Mouse (Mus musculus): ENCODE data around the gene Rab12. TPM values are rescaled to one million over a fixed set of nuclear protein-coding genes. Genes with fewer than 3 reads are reported as not detected.
"Not testable (repeated sequence)": the region's sequence is repeated elsewhere in the genome, so short reads cannot be mapped to it uniquely, and the experiment has no call there.

The Rab12 gene
- total and polyA plus RNA-seq, 2 experiments from 2014 or later = 52.5 to 56.4 TPM

DNA sequence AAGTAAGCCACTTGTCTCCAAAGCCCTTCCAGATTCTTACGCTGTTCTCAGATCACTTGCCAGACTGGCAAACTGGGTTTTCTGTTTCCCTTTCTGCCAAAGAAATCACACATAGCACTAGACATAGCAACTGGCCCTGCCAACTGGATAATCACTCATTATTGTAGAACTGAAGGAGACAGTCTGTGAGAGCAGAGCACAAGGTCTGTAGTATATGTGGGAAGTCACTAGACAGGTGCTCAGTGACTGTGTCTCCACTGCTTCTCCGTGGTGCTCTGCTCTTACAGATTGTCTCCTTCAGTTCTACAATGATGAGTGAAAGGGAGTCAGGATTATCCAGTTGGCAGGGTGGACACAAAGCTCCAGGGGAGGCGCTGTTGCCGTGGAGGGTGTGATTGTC is 33.2 kb upstream of the Rab12 start:
- ATAC-seq (ENCODE audit: insufficient read depth, low read depth) = no peak
- no peaks in the 10 kb centered on the region for H3K9me3 ChIP-seq (replicated peaks; ENCODE audit: control insufficient read depth, low read length)
- no peak overlapping the region for H3K4me3 ChIP-seq (ENCODE audit: low read depth, low read length)
- no peak for DNase-seq (ENCODE audit: low spot score)
- no peak overlapping the region for H3K27ac ChIP-seq (ENCODE audit: low read depth)
- H3K4me2 ChIP-seq (ENCODE audit: low read depth, low read length) = no peak overlapping the region
- no peak overlapping the region for H3K9ac ChIP-seq (replicated peaks; ENCODE audit: low read depth, low read length)
- no peaks in the 10 kb centered on the region for H3K27me3 ChIP-seq (ENCODE audit: control insufficient read depth, insufficient read depth, low read length)
- TF ChIP-seq EP300 (IDR thresholded peaks at IDR 0.05; ENCODE audit: low read depth) (no peak), CTCF (IDR thresholded peaks at IDR 0.05; ENCODE audit: low read depth) (no peak)
- no peaks in the 10 kb centered on the region for H3K36me3 ChIP-seq (replicated peaks; ENCODE audit: control insufficient read depth, insufficient read depth, low read length)
- H3K4me1 ChIP-seq (ENCODE audit: control insufficient read depth, insufficient read depth) = no peaks in the 10 kb centered on the region
- WGBS = 69% methylated on average over 4 of the region's 4 CpGs

DNA sequence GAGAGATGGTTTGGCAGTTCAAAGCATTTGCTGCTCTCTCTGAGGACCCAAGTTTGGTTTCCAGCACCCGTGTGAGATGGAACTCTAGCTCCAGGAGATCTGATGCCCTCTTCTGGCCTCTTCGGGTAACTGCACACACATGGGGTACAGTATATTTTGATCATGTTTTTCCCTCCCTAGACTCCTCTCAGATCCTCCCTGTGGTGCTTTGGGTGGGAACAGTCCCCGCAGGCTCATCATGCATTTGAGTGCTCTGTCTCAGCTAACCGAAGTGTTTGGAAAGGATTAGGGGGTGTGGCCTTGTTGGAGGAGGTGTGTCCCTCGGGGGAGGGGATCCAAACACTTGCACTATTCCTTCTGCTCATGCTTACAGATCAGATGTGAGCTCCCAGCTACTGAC is 31.0 kb upstream of the Rab12 start:
- WGBS = 81% methylated on average over 5 of the region's 5 CpGs
- H3K4me3 ChIP-seq (ENCODE audit: low read depth, low read length) = no peak overlapping the region
- no peaks in the 10 kb centered on the region for H3K36me3 ChIP-seq (replicated peaks; ENCODE audit: control insufficient read depth, insufficient read depth, low read length)
- no peaks in the 10 kb centered on the region for H3K4me1 ChIP-seq (ENCODE audit: control insufficient read depth, insufficient read depth)
- no peaks in the 10 kb centered on the region for H3K27me3 ChIP-seq (ENCODE audit: control insufficient read depth, insufficient read depth, low read length)
- TF ChIP-seq CTCF (IDR thresholded peaks at IDR 0.05; ENCODE audit: low read depth) (no peak), EP300 (IDR thresholded peaks at IDR 0.05; ENCODE audit: low read depth) (no peak)
- no peak overlapping the region for H3K27ac ChIP-seq (ENCODE audit: low read depth)
- no peak overlapping the region for H3K9ac ChIP-seq (replicated peaks; ENCODE audit: low read depth, low read length)
- H3K9me3 ChIP-seq (replicated peaks; ENCODE audit: control insufficient read depth, low read length) = no peaks in the 10 kb centered on the region
- DNase-seq (ENCODE audit: low spot score) (no peak), ATAC-seq (ENCODE audit: insufficient read depth, low read depth) (no peak)
- H3K4me2 ChIP-seq (ENCODE audit: low read depth, low read length) = no peak overlapping the region

DNA sequence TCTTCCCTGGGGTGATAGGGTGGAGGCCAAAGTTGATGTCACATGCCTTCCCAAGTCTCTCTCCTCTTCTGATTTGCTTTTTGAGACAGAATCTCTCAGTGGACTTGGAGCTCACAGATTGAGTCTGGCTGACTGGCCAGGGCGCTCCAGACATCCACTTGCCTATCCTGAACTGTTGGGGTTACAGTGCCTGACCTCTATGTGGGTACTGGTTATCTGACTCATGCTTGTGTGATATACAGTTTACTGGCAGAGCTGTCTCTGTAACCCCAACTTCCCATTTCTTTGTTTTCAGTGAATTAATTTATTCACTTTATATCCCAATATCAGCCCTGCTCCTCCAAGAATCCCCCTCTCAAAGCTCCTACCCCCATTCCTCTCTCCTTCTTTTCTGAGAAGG is 12.8 kb upstream of the Rab12 start:
- DNase-seq (ENCODE audit: low spot score) (no peak), ATAC-seq (ENCODE audit: insufficient read depth, low read depth) (no peak)
- H3K27ac ChIP-seq (ENCODE audit: low read depth) = no peak overlapping the region
- no peak for TF ChIP-seq CTCF (IDR thresholded peaks at IDR 0.05; ENCODE audit: low read depth)
- TF ChIP-seq EP300 (IDR thresholded peaks at IDR 0.05; ENCODE audit: low read depth) = no peak
- H3K4me2 ChIP-seq (ENCODE audit: low read depth, low read length) = no peak overlapping the region
- H3K36me3 ChIP-seq (replicated peaks; ENCODE audit: control insufficient read depth, insufficient read depth, low read length) = no peaks in the 10 kb centered on the region
- no peaks in the 10 kb centered on the region for H3K9me3 ChIP-seq (replicated peaks; ENCODE audit: control insufficient read depth, low read length)
- no peaks in the 10 kb centered on the region for H3K4me1 ChIP-seq (ENCODE audit: control insufficient read depth, insufficient read depth)
- no peaks in the 10 kb centered on the region for H3K27me3 ChIP-seq (ENCODE audit: control insufficient read depth, insufficient read depth, low read length)
- no peak overlapping the region for H3K9ac ChIP-seq (replicated peaks; ENCODE audit: low read depth, low read length)
- 100% methylated on average over 1 of the region's 1 CpGs for WGBS
- H3K4me3 ChIP-seq (ENCODE audit: low read depth, low read length) = no peak overlapping the region

DNA sequence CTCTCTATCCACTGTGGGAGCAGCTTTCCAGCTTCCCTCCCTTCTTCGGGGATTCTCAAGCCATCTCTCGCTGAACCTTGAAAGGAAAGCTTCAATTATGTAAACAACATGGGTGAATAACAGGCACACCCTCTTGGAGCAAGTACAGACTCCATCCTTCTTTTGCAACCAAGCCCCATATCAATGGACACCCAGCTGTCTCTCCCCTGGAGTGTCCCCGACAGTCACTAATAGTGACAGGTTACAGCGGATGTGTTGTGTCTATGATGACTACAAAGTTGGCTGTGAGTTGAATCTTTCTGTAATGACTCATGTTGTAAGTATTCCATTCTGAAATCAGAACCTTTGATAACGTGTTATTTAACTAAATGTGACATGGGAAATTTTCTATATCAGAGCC is 3.9 kb upstream of the Rab12 start:
- Histone ChIP-seq H3K27ac (ENCODE audit: low read depth) (no peak overlapping the region), H3K9ac (replicated peaks; ENCODE audit: low read depth, low read length) (no peak overlapping the region), H3K4me3 (ENCODE audit: low read depth, low read length) (no peak overlapping the region), H3K36me3 (replicated peaks; ENCODE audit: control insufficient read depth, insufficient read depth, low read length) (no peaks in the 10 kb centered on the region), H3K9me3 (replicated peaks; ENCODE audit: control insufficient read depth, low read length) (no peaks in the 10 kb centered on the region), H3K4me2 (ENCODE audit: low read depth, low read length) (no peak overlapping the region), H3K4me1 (ENCODE audit: control insufficient read depth, insufficient read depth) (peaks cover 3% of the 10 kb centered on the region; the same call in 1 of the 2 replicates), H3K27me3 (ENCODE audit: control insufficient read depth, insufficient read depth, low read length) (no peaks in the 10 kb centered on the region)
- TF ChIP-seq EP300 (IDR thresholded peaks at IDR 0.05; ENCODE audit: low read depth) (no peak), CTCF (IDR thresholded peaks at IDR 0.05; ENCODE audit: low read depth) (no peak)
- no peak for ATAC-seq (ENCODE audit: insufficient read depth, low read depth)
- 55% methylated on average over 5 of the region's 5 CpGs for WGBS
- no peak for DNase-seq (ENCODE audit: low spot score)

DNA sequence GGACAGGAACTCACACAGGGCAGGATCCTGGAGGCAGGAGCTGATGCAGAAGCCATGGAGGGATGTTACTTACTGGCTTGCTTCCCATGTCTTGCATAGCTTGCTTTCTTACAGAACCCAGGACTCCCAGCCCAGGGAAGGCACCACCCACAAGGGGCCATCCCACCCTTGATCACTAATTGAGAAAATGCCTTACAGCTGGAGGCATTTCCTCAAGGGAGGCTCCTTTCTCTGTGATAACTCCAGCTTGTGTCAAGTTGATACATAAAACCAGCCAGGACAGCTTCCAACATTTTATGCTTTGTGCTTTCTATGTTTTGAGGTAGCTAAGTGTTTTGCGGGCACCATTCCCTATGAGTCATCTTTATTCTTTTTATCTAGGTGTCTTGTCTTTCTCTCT is 3.1 kb upstream of the Rab12 start:
- not testable (repeated sequence) for H3K36me3 ChIP-seq (replicated peaks; ENCODE audit: control insufficient read depth, insufficient read depth, low read length); H3K4me2 ChIP-seq (ENCODE audit: low read depth, low read length); H3K4me3 ChIP-seq (ENCODE audit: low read depth, low read length); H3K4me1 ChIP-seq (ENCODE audit: control insufficient read depth, insufficient read depth); H3K27ac ChIP-seq (ENCODE audit: low read depth); H3K27me3 ChIP-seq (ENCODE audit: control insufficient read depth, insufficient read depth, low read length); DNase-seq (ENCODE audit: low spot score); H3K9ac ChIP-seq (replicated peaks; ENCODE audit: low read depth, low read length); H3K9me3 ChIP-seq (replicated peaks; ENCODE audit: control insufficient read depth, low read length); ATAC-seq (ENCODE audit: insufficient read depth, low read depth)
- 86% methylated on average over 1 of the region's 1 CpGs for WGBS

DNA sequence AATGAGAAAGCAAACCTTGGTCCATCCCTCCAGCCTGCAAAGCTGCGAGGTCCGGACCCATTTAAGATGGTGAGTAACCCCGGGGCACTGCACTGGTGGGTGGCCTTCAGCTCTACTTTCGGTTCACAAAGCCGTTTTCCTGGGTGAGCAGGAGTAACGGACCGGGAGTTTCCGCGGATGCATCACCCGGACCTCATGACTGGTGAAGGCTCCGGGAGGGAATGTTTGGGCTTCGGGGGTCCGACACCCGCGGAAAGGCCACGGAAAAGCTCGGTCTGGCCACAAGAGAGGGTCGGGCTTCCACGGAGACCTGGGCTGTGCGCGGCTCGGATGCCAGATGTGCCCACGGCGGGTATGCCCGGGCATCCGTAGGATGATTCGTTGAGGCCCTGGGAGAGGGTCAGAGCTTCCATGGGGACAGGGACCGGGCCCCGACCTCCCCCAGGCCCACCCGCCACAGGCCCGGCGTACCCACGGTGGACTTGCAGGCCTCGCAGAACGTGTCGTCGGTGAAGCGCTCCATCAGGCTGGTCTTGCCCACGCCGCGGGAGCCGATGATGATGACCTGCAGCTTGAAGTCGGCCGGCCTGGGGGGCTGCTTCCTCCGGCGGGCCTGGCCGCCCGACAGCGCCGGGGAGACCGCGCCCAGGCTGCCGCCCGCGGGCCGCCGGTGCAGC is 514 bp downstream of the Rab12 start:
- under 1% methylated on average over 57 of the region's 57 CpGs for WGBS

More for the DNA sequence above, 514 bp downstream of the Rab12 start:
- Histone ChIP-seq H3K9ac (replicated peaks; ENCODE audit: low read depth, low read length) (peak overlapping the region; percentile 92), H3K4me3 (ENCODE audit: low read depth, low read length) (peak overlapping the region; percentile 85), H3K9me3 (replicated peaks; ENCODE audit: control insufficient read depth, low read length) (no peaks in the 10 kb centered on the region), H3K27me3 (ENCODE audit: control insufficient read depth, insufficient read depth, low read length) (no peaks in the 10 kb centered on the region), H3K36me3 (replicated peaks; ENCODE audit: control insufficient read depth, insufficient read depth, low read length) (no peaks in the 10 kb centered on the region), H3K27ac (ENCODE audit: low read depth) (peak overlapping the region; percentile 71), H3K4me2 (ENCODE audit: low read depth, low read length) (peak overlapping the region; percentile 75), H3K4me1 (ENCODE audit: control insufficient read depth, insufficient read depth) (peaks cover 8% of the 10 kb centered on the region; the same call in 1 of the 2 replicates)
- ATAC-seq (ENCODE audit: insufficient read depth, low read depth) (peak; percentile 42), DNase-seq (ENCODE audit: low spot score) (no peak)
- TF ChIP-seq EP300 (IDR thresholded peaks at IDR 0.05; ENCODE audit: low read depth) (no peak), CTCF (IDR thresholded peaks at IDR 0.05; ENCODE audit: low read depth) (no peak)

Measured in heart, postnatal 0 days (tissue).